Mouse (Mus musculus) liver, adult 10 weeks (tissue): ENCODE measurements around the gene Olfr65. TPM values are rescaled to one million over a fixed set of nuclear protein-coding genes. Genes with fewer than 3 reads are reported as not detected.

Experiments
- polyA plus RNA-seq: library from polyadenylated mRNA; stranded (reverse); fragments of 350-450 nt; fragmentation: Illumina TruSeq; extraction: RNeasy Lipid Tissue Mini Kit (QIAGEN cat#74804); gene quantifications from one replicate; pipeline ENCODE4 v1.2.3, GENCODE M21; 2014; ENCODE audit warnings: low read depth, low replicate concordance

The Olfr65 gene
- not detected for polyA plus RNA-seq

DNA sequence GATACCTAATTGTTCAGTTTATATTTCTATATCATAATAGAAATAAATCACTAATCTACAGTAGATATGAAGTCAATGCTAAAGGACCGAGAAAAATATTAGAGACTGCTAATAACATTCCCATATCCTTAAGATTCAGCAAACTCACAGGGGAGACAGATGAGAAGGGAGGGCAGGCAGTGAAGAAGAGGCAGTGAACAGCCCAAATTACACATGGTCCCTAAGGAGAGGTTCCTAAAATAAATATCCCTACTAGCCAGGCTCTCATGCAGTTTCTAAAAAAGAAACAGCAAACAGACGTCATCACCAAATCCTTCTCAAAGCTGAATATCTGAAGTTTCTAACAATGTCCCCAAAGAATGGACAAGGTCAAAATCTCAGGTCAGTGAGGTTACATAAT lies at the start of gene Olfr65:
TSS of gene Olfr65 (plus strand) at position 301 of the 400 bp plus-strand sequence.

DNA sequence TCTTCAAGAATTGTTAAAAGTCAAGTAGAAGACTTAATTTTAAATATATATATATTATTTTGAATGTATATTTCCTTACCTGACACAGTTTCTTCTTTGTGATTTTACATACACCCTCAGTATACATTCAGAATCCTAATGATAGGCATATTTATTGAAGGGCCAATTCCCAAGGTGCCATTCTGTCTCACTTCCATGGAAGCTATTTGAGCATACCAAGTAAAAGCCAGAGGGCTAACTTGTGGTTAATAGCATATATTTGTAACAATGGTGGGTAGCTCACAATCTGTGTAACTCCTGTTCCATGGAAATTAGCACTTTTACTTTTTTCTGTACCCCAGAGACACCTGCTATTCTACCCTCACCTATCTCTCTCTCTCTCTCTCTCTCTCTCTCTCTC lies 17.1 kb upstream of the Olfr65 start, which contains the start of gene Olfr66:
TSS of gene Olfr66 (minus strand) at position 101 of the 400 bp plus-strand sequence.

GRCm38 (mm10) chr7:103894385-103894784 lies 8.9 kb upstream of the Olfr65 start, which contains the start of gene Olfr64:
TSS of gene Olfr64 (minus strand) at chr7:103894485.

GRCm38 (mm10) chr7:103928525-103928924 lies 25.2 kb downstream of the Olfr65 start, which contains the start of gene Olfr631:
TSS of gene Olfr631 (plus strand) at chr7:103928825.

DNA sequence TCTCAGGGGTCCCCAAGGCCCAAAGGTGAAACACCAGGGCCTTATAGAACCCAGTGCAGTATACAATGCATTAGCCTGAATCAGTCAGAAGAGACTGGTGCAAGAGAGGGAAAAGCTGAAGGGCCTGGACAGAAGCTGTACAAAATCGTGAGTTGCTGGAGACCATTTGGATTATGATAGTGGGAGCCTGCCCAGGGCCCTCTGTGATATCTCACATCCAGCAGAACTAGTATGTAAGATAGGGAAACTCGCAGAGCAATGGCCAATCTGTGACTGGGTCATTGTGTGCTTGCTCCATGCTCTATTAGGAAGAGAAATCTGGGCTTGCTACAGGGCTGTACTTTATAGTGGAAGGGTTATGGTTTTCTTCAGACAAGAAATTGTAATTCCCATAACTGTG lies 31.0 kb downstream of the Olfr65 start, which contains the start of gene Olfr632:
TSS of gene Olfr632 (plus strand) at position 84 of the 400 bp plus-strand sequence.

DNA sequence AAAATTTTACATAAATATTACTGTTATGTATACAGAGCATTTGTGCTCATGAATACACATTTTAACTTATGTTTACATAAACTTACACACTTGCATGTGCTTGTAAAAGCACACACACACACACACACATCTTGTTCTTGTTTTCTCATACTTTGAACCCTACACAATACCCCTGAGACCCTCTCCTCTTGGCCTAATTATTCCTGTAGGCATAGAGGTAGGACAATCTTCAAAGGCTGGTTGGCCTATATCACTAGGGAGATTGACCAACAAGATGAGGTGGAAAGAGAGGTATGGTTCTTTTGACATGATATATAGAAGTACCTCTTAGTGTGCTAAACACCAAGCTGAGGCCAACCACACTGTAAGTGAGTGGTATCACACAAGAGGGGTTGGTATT lies 40.9 kb downstream of the Olfr65 start, which contains the start of gene Olfr633:
TSS of gene Olfr633 (plus strand) at position 301 of the 400 bp plus-strand sequence.

Other genes with a start within 250 kb of the Olfr65 start
- not detected for gene Olfr623, start 239.8 kb upstream of the Olfr65 start, polyA plus RNA-seq
- gene Olfr624, start 232.3 kb upstream of the Olfr65 start, polyA plus RNA-seq, result 0.13 TPM
- gene Olfr625-ps1, start 220.8 kb upstream of the Olfr65 start, polyA plus RNA-seq, result not detected
- not detected for gene Olfr243, start 188.8 kb upstream of the Olfr65 start, polyA plus RNA-seq
- not detected for gene Olfr628, start 173.1 kb upstream of the Olfr65 start, polyA plus RNA-seq
- not detected for gene Olfr629, start 158.5 kb upstream of the Olfr65 start, polyA plus RNA-seq
- gene Olfr630, start 146.2 kb upstream of the Olfr65 start, polyA plus RNA-seq, result not detected
- gene Olfr69, start 131.9 kb upstream of the Olfr65 start, polyA plus RNA-seq, result not detected
- not detected for gene Olfr68, start 123.8 kb upstream of the Olfr65 start, polyA plus RNA-seq
- gene Olfr67, start 111.7 kb upstream of the Olfr65 start, polyA plus RNA-seq, result not detected
- 14.4 TPM for gene Hbb-bt, start 89.5 kb upstream of the Olfr65 start, polyA plus RNA-seq
- gene Hbb-bs, start 75.4 kb upstream of the Olfr65 start, polyA plus RNA-seq, result 131 TPM
- not detected for gene Hbb-bh2, start 63.0 kb upstream of the Olfr65 start, polyA plus RNA-seq
- gene Hbb-bh1, start 60.3 kb upstream of the Olfr65 start, polyA plus RNA-seq, result not detected
- gene Hbb-y, start 50.3 kb upstream of the Olfr65 start, polyA plus RNA-seq, result not detected
- not detected for gene Olfr66, start 17.2 kb upstream of the Olfr65 start, polyA plus RNA-seq
- gene Olfr64, start 9.0 kb upstream of the Olfr65 start, polyA plus RNA-seq, result not detected
- gene Olfr631, start 25.3 kb downstream of the Olfr65 start, polyA plus RNA-seq, result not detected
- gene Olfr632, start 30.9 kb downstream of the Olfr65 start, polyA plus RNA-seq, result not detected
- not detected for gene Olfr633, start 41.0 kb downstream of the Olfr65 start, polyA plus RNA-seq
- gene Olfr635, start 67.7 kb downstream of the Olfr65 start, polyA plus RNA-seq, result not detected
- not detected for gene Olfr638, start 95.3 kb downstream of the Olfr65 start, polyA plus RNA-seq
- gene Olfr639, start 113.8 kb downstream of the Olfr65 start, polyA plus RNA-seq, result not detected
- not detected for gene Olfr640, start 122.1 kb downstream of the Olfr65 start, polyA plus RNA-seq
- gene Olfr641, start 132.0 kb downstream of the Olfr65 start, polyA plus RNA-seq, result not detected
- gene Olfr642, start 149.2 kb downstream of the Olfr65 start, polyA plus RNA-seq, result not detected
- not detected for gene 4930516K23Rik, start 158.0 kb downstream of the Olfr65 start, polyA plus RNA-seq
- not detected for gene Olfr644, start 168.4 kb downstream of the Olfr65 start, polyA plus RNA-seq
- not detected for gene Olfr645, start 182.0 kb downstream of the Olfr65 start, polyA plus RNA-seq
- not detected for gene Olfr646, start 201.4 kb downstream of the Olfr65 start, polyA plus RNA-seq
- gene Ubqln5, start 226.3 kb downstream of the Olfr65 start, polyA plus RNA-seq, result not detected
- not detected for gene Olfr643, start 233.9 kb downstream of the Olfr65 start, polyA plus RNA-seq
- not detected for gene Ubqln3, start 239.8 kb downstream of the Olfr65 start, polyA plus RNA-seq
- not detected for gene Ubqlnl, start 247.1 kb downstream of the Olfr65 start, polyA plus RNA-seq